Mouse (Mus musculus): ENCODE measurements around the gene Rlim. TPM values are rescaled to one million over a fixed set of nuclear protein-coding genes. Genes with fewer than 3 reads are reported as not detected.

Rlim gene
- polyA plus RNA-seq, 1 experiment from 2014 or later, result 46.4 TPM

GRCm38 (mm10) chrX:103914790-103915189 lies 66.3 kb downstream of the Rlim start:
- no peak overlapping the region for H3K4me3 ChIP-seq (ENCODE audit: low read depth, low read length)
- no peak overlapping the region for H3K4me2 ChIP-seq (ENCODE audit: low read depth)
- H3K4me1 ChIP-seq (ENCODE audit: control insufficient read depth, insufficient read depth, low read length), result no peaks in the 10 kb centered on the region
- H3K9ac ChIP-seq (ENCODE audit: low read length), result no peak overlapping the region
- 0 out of 2 replicates have a peak, but pooled peaks have one; percentile 27 for ATAC-seq (ENCODE audit: insufficient read depth, low FRiP score, low TSS enrichment)
- peaks cover 12% of the 10 kb centered on the region; the same call in 1 of the 2 replicates for H3K27me3 ChIP-seq (ENCODE audit: control insufficient read depth, insufficient read depth, low read length)
- no peaks in the 10 kb centered on the region for H3K36me3 ChIP-seq (ENCODE audit: control insufficient read depth, insufficient read depth, low read length)
- H3K9me3 ChIP-seq (ENCODE audit: control insufficient read depth, low read length), result no peaks in the 10 kb centered on the region
- DNase-seq (ENCODE audit: low spot score), result peak; percentile 55
- WGBS, result 10% methylated on average over 3 of the region's 3 CpGs
- H3K27ac ChIP-seq (ENCODE audit: low read depth, low read length), result no peak overlapping the region

Other genes starting within 250 kb of the Rlim start
- 15.5 and 16.3 TPM in 2 replicates for gene Slc16a2, start 159.3 kb downstream of the Rlim start, polyA plus RNA-seq (2014; fragmentation: Nextera tagmentation; extraction: Ambion mirVana)
- gene Nexmif, start 219.9 kb upstream of the Rlim start, polyA plus RNA-seq (2014; fragmentation: Nextera tagmentation; extraction: Ambion mirVana), result 1.8 TPM in 2 replicates

Measured in neural tube, embryonic 11.5 days (tissue).